ENCODE assay signal across 13 mouse cellular contexts in the genomic region with DNA sequence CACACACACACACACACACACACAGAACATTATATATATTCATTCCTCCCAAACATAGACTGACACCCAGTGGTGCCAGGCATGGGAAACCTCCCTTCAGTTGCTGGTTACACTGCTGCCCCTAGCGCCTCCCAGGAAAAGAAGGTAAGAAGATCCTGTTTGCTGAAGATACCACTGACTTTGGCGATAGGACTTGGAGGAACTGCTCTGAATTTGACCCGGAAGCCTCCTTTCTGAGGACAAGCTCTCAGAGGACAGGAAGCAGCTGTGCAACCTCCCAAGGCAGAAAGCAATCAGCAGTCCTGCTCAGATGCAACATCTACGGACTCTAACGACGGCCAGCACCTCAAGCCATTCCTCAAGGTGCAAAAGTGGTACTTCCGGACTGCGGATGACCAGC.
DNase-seq lines count a peak whose midpoint lies in the region; ATAC-seq and TF ChIP-seq lines count a peak whose summit lies in the region.
"Had no signal": no experiment of that assay in that cellular context is flagged by ENCODE, and none has a peak within 500 bp of the region (broad histone marks: within the 10 kb centered on the region; RNA-seq: fewer than 3 reads in every experiment).

No protein-coding gene starts in this region.

- intact Hi-C loops in left cerebral cortex, postnatal 25 days (cut with DNase I) = no loop called here

- peak; percentile 40 for TF ChIP-seq CTCF in intestine, postnatal 0 days (IDR thresholded peaks at IDR 0.05; ENCODE audit: low read depth)

- no peak overlapping the region for H3K4me2 ChIP-seq in intestine, postnatal 0 days (replicated peaks; ENCODE audit: low read depth)
- H3K4me2 ChIP-seq in intestine, embryonic 15.5 days (replicated peaks) = no peak overlapping the region
- H3K4me2 ChIP-seq: heart, embryonic 13.5 days; liver, embryonic 13.5 days; neural tube, embryonic 12.5 days had no signal

- H3K4me1 ChIP-seq in intestine, postnatal 0 days (replicated peaks; ENCODE audit: control insufficient read depth, insufficient read depth, low read length) = no peaks in the 10 kb centered on the region
- H3K4me1 ChIP-seq in intestine, embryonic 15.5 days (replicated peaks) = no peaks in the 10 kb centered on the region
- H3K4me1 ChIP-seq: liver, embryonic 13.5 days had no signal

- no peaks in the 10 kb centered on the region for H3K9me3 ChIP-seq in intestine, postnatal 0 days (ENCODE audit: control insufficient read depth)
- no peaks in the 10 kb centered on the region for H3K9me3 ChIP-seq in intestine, embryonic 15.5 days
- H3K9me3 ChIP-seq: heart, embryonic 13.5 days; liver, embryonic 13.5 days; midbrain, embryonic 10.5 days; neural tube, embryonic 12.5 days had no signal

- H3K4me3 ChIP-seq in intestine, postnatal 0 days (ENCODE audit: low read depth, low read length) = no peak overlapping the region
- no peak overlapping the region for H3K4me3 ChIP-seq in intestine, embryonic 15.5 days (replicated peaks)
- H3K4me3 ChIP-seq: heart, embryonic 13.5 days; liver, embryonic 13.5 days; midbrain, embryonic 10.5 days; neural tube, embryonic 12.5 days had no signal

- 66% methylated on average over 8 of the region's 8 CpGs for WGBS in intestine, postnatal 0 days
- WGBS in intestine, embryonic 15.5 days = 71% methylated on average over 8 of the region's 8 CpGs

- H3K27ac ChIP-seq in intestine, postnatal 0 days (ENCODE audit: low read depth, low read length) = no peak overlapping the region
- H3K27ac ChIP-seq in intestine, embryonic 15.5 days = no peak overlapping the region
- H3K27ac ChIP-seq: heart, embryonic 13.5 days; liver, embryonic 13.5 days; midbrain, embryonic 10.5 days; neural tube, embryonic 12.5 days had no signal

- no peaks in the 10 kb centered on the region for H3K36me3 ChIP-seq in intestine, postnatal 0 days (ENCODE audit: control insufficient read depth, insufficient read depth)
- H3K36me3 ChIP-seq in intestine, embryonic 15.5 days = no peaks in the 10 kb centered on the region
- H3K36me3 ChIP-seq: heart, embryonic 13.5 days; liver, embryonic 13.5 days; midbrain, embryonic 10.5 days; neural tube, embryonic 12.5 days had no signal

- no peaks in the 10 kb centered on the region for H3K27me3 ChIP-seq in intestine, postnatal 0 days (replicated peaks; ENCODE audit: control insufficient read depth, insufficient read depth, low read length)
- no peaks in the 10 kb centered on the region for H3K27me3 ChIP-seq in intestine, embryonic 15.5 days (replicated peaks)
- H3K27me3 ChIP-seq: heart, embryonic 13.5 days; liver, embryonic 13.5 days; neural tube, embryonic 12.5 days had no signal

- peak; percentile 29 for DNase-seq in 416B (ENCODE audit: low read depth)
- DNase-seq in T-cell, adult 2 months (ENCODE audit: low spot score) = peak; percentile 23
- DNase-seq in naive thymus-derived CD4-positive, alpha-beta T cell, adult 2 months (ENCODE audit: low read depth) = peak; percentile 62
- no peak for DNase-seq in left cerebral cortex, postnatal 25 days (ENCODE audit: low spot score in 2 of 2)
- DNase-seq in layer of hippocampus, adult 11-12 months (ENCODE audit: low spot score) = no peak
- no peak for DNase-seq in embryo, embryonic 11 days
- DNase-seq: cerebellum, postnatal 14 days; liver, embryonic 13.5 days had no signal

- no peak for ATAC-seq in intestine, postnatal 0 days
- ATAC-seq in intestine, embryonic 15.5 days = no peak

- no peak overlapping the region for H3K9ac ChIP-seq in intestine, postnatal 0 days (ENCODE audit: low read depth, low read length)
- no peak overlapping the region for H3K9ac ChIP-seq in intestine, embryonic 15.5 days
- H3K9ac ChIP-seq: heart, embryonic 13.5 days; liver, embryonic 13.5 days; neural tube, embryonic 12.5 days had no signal

Comparison
In these comparisons a context has a peak if more than half of its experiments do, and no peak if none do; other contexts are left out.
1. DNase-seq: peak in 416B (single experiment), T-cell, adult 2 months (single experiment) and naive thymus-derived CD4-positive, alpha-beta T cell, adult 2 months (single experiment); none in left cerebral cortex, postnatal 25 days (0 of 2), layer of hippocampus, adult 11-12 months (single experiment) and embryo, embryonic 11 days (single experiment).